Mouse (Mus musculus): ENCODE data around the gene Dctn2. TPM values are rescaled to one million over a fixed set of nuclear protein-coding genes. Genes with fewer than 3 reads are reported as not detected.

Gene Dctn2
- polyA plus RNA-seq, 1 experiment, result 115 TPM

- 86% methylated on average over 29 of the region's 29 CpGs for WGBS
- TF ChIP-seq CTCF (IDR thresholded peaks at IDR 0.05; ENCODE audit: control insufficient read depth, insufficient read depth, low read length), result no peak
- TF ChIP-seq POLR2A (IDR thresholded peaks at IDR 0.05; ENCODE audit: borderline replicate concordance, control insufficient read depth, low read depth, low read length), result no peak
- Histone ChIP-seq H3K27ac (ENCODE audit: control insufficient read depth, insufficient read depth, low read depth, low read length, poor library complexity) (peak overlapping the region; percentile 5; the same call in 1 of the 2 replicates), H3K4me3 (replicated peaks; ENCODE audit: control insufficient read depth, low read depth, low read length) (no peak overlapping the region), H3K4me1 (ENCODE audit: control insufficient read depth, insufficient read depth, low read length) (peaks cover 1% of the 10 kb centered on the region; the same call in 1 of the 2 replicates)
These were observed 60.7 kb downstream of the Dctn2 start for GRCm38 (mm10) chr10:127326828-127327227.

GRCm38 (mm10) chr10:127327461-127328145 is 61.4 kb downstream of the Dctn2 start:
- H3K27ac ChIP-seq (ENCODE audit: control insufficient read depth, insufficient read depth, low read depth, low read length, poor library complexity), result no peak overlapping the region
- H3K4me3 ChIP-seq (replicated peaks; ENCODE audit: control insufficient read depth, low read depth, low read length), result no peak overlapping the region
- no peak for TF ChIP-seq CTCF (IDR thresholded peaks at IDR 0.05; ENCODE audit: control insufficient read depth, insufficient read depth, low read length)
- TF ChIP-seq POLR2A (IDR thresholded peaks at IDR 0.05; ENCODE audit: borderline replicate concordance, control insufficient read depth, low read depth, low read length), result no peak
- no peaks in the 10 kb centered on the region; the same call in 1 of the 2 replicates for H3K4me1 ChIP-seq (ENCODE audit: control insufficient read depth, insufficient read depth, low read length)
- 88% methylated on average over 18 of the region's 18 CpGs for WGBS

GRCm38 (mm10) chr10:127330212-127330611 is 64.0 kb downstream of the Dctn2 start:
- Histone ChIP-seq H3K4me3 (replicated peaks; ENCODE audit: control insufficient read depth, low read depth, low read length) (no peak overlapping the region), H3K4me1 (ENCODE audit: control insufficient read depth, insufficient read depth, low read length) (no peaks in the 10 kb centered on the region), H3K27ac (ENCODE audit: control insufficient read depth, insufficient read depth, low read depth, low read length, poor library complexity) (no peak overlapping the region)
- WGBS, result 83% methylated on average over 7 of the region's 7 CpGs
- TF ChIP-seq CTCF (IDR thresholded peaks at IDR 0.05; ENCODE audit: control insufficient read depth, insufficient read depth, low read length), result no peak
- TF ChIP-seq POLR2A (IDR thresholded peaks at IDR 0.05; ENCODE audit: borderline replicate concordance, control insufficient read depth, low read depth, low read length), result no peak

Other genes with a start within 250 kb of the Dctn2 start
- 9.7 and 23.6 TPM in 2 replicates for gene Tsfm, start 235.5 kb upstream of the Dctn2 start, polyA plus RNA-seq (2011; ENCODE audit: insufficient read depth, insufficient read length, low replicate concordance, missing spikeins)
- 10.0 and 14.6 TPM in 2 replicates for gene Mettl1, start 225.0 kb upstream of the Dctn2 start, polyA plus RNA-seq (2011; ENCODE audit: insufficient read depth, insufficient read length, low replicate concordance, missing spikeins)
- gene Eef1akmt3, start 224.9 kb upstream of the Dctn2 start, polyA plus RNA-seq (2011; ENCODE audit: insufficient read depth, insufficient read length, low replicate concordance, missing spikeins), result 1.1 TPM in 1 of 2 replicates, not detected in the other
- gene Cyp27b1, start 218.1 kb upstream of the Dctn2 start, polyA plus RNA-seq (2011; ENCODE audit: insufficient read depth, insufficient read length, low replicate concordance, missing spikeins), result not detected in 2 replicates
- gene March9, start 206.2 kb upstream of the Dctn2 start, polyA plus RNA-seq (2011; ENCODE audit: insufficient read depth, insufficient read length, low replicate concordance, missing spikeins), result 1.6 TPM in 1 of 2 replicates, not detected in the other
- 127 and 148 TPM in 2 replicates for gene Cdk4, start 202.8 kb upstream of the Dctn2 start, polyA plus RNA-seq (2011; ENCODE audit: insufficient read depth, insufficient read length, low replicate concordance, missing spikeins)
- gene Tspan31, start 196.1 kb upstream of the Dctn2 start, polyA plus RNA-seq (2011; ENCODE audit: insufficient read depth, insufficient read length, low replicate concordance, missing spikeins), result 15.7 and 22.5 TPM in 2 replicates
- 11.0 and 27.3 TPM in 2 replicates for gene Agap2, start 191.1 kb upstream of the Dctn2 start, polyA plus RNA-seq (2011; ENCODE audit: insufficient read depth, insufficient read length, low replicate concordance, missing spikeins)
- gene Os9, start 145.2 kb upstream of the Dctn2 start, polyA plus RNA-seq (2011; ENCODE audit: insufficient read depth, insufficient read length, low replicate concordance, missing spikeins), result 34.7 and 69.0 TPM in 2 replicates
- gene B4galnt1, start 101.1 kb upstream of the Dctn2 start, polyA plus RNA-seq (2011; ENCODE audit: insufficient read depth, insufficient read length, low replicate concordance, missing spikeins), result 26.4 and 54.8 TPM in 2 replicates
- not detected in 2 replicates for gene Slc26a10, start 85.7 kb upstream of the Dctn2 start, polyA plus RNA-seq (2011; ENCODE audit: insufficient read depth, insufficient read length, low replicate concordance, missing spikeins)
- 9.9 and 25.0 TPM in 2 replicates for gene Arhgef25, start 76.3 kb upstream of the Dctn2 start, polyA plus RNA-seq (2011; ENCODE audit: insufficient read depth, insufficient read length, low replicate concordance, missing spikeins)
- gene Dtx3, start 70.6 kb upstream of the Dctn2 start, polyA plus RNA-seq (2011; ENCODE audit: insufficient read depth, insufficient read length, low replicate concordance, missing spikeins), result 58.4 and 78.7 TPM in 2 replicates
- gene Pip4k2c, start 54.8 kb upstream of the Dctn2 start, polyA plus RNA-seq (2011; ENCODE audit: insufficient read depth, insufficient read length, low replicate concordance, missing spikeins), result 18.1 and 24.9 TPM in 2 replicates
- gene Kif5a, start 3.0 kb upstream of the Dctn2 start, polyA plus RNA-seq (2011; ENCODE audit: insufficient read depth, insufficient read length, low replicate concordance, missing spikeins), result 1.7 and 2.3 TPM in 2 replicates
- 75.9 and 131 TPM in 2 replicates for gene Mbd6, start 22.6 kb downstream of the Dctn2 start, polyA plus RNA-seq (2011; ENCODE audit: insufficient read depth, insufficient read length, low replicate concordance, missing spikeins)
- 41.6 and 85.0 TPM in 2 replicates for gene Mars, start 45.4 kb downstream of the Dctn2 start, polyA plus RNA-seq (2011; ENCODE audit: insufficient read depth, insufficient read length, low replicate concordance, missing spikeins)
- 30.1 and 77.2 TPM in 2 replicates for gene Arhgap9, start 55.6 kb downstream of the Dctn2 start, polyA plus RNA-seq (2011; ENCODE audit: insufficient read depth, insufficient read length, low replicate concordance, missing spikeins)
- gene Gli1, start 75.6 kb downstream of the Dctn2 start, polyA plus RNA-seq (2011; ENCODE audit: insufficient read depth, insufficient read length, low replicate concordance, missing spikeins), result 2.2 TPM in 1 of 2 replicates, not detected in the other
- 0.27 TPM in 1 of 2 replicates, not detected in the other for gene Inhbe, start 88.0 kb downstream of the Dctn2 start, polyA plus RNA-seq (2011; ENCODE audit: insufficient read depth, insufficient read length, low replicate concordance, missing spikeins)
- 0.52 TPM in 1 of 2 replicates, not detected in the other for gene Inhbc, start 104.1 kb downstream of the Dctn2 start, polyA plus RNA-seq (2011; ENCODE audit: insufficient read depth, insufficient read length, low replicate concordance, missing spikeins)
- 59.7 and 144 TPM in 2 replicates for gene R3hdm2, start 114.0 kb downstream of the Dctn2 start, polyA plus RNA-seq (2011; ENCODE audit: insufficient read depth, insufficient read length, low replicate concordance, missing spikeins)
- 2.4 and 5.0 TPM in 2 replicates for gene Stac3, start 235.3 kb downstream of the Dctn2 start, polyA plus RNA-seq (2011; ENCODE audit: insufficient read depth, insufficient read length, low replicate concordance, missing spikeins)
- not detected in 2 replicates for gene Ndufa4l2, start 248.6 kb downstream of the Dctn2 start, polyA plus RNA-seq (2011; ENCODE audit: insufficient read depth, insufficient read length, low replicate concordance, missing spikeins)

Measured in bone marrow, adult 2 months (tissue).